Mouse (Mus musculus) small intestine, adult 2 months (tissue): ENCODE results near the gene Casd1.

ENCODE experiments used
- CTCF ChIP-seq: fragments of 200-500 bp; IDR thresholded peaks from 2 replicates; pipeline ENCODE4 v1.5.1; 2012; ENCODE audit warnings: low read depth, mild to moderate bottlenecking, control low read depth, inconsistent platforms, low read length, moderate library complexity, mixed read lengths; ENCODE audit not compliant: insufficient replicate concordance, insufficient read length; ENCODE audit errors: extremely low read depth
- POLR2A ChIP-seq: fragments of 200-500 bp; IDR thresholded peaks from 2 replicates; pipeline ENCODE4 v1.6.1; 2012; ENCODE audit warnings: low read depth, mild to moderate bottlenecking, control low read depth, inconsistent platforms, low read length, moderate library complexity

- TF ChIP-seq POLR2A = no peak
- TF ChIP-seq CTCF = no peak
Observed at GRCm38 (mm10) chr6:4617911-4618310, 17.3 kb downstream of the Casd1 start.
